Mouse (Mus musculus) embryonic facial prominence, embryonic 11.5 days (tissue): Measurements from ENCODE around the gene Foxj3. TPM values are rescaled to one million over a fixed set of nuclear protein-coding genes. Genes with fewer than 3 reads are reported as not detected.

Source experiments
- ATAC-seq: fragments of 200-750 bp; cut with Nextera tagmentation; replicated peaks from 2 replicates; pipeline ENCODE4 v1.8.0; 2017; ENCODE audit warnings: low read depth; ENCODE audit not compliant: insufficient number of reproducible peaks, low FRiP score, low TSS enrichment
- DNase-seq: peaks from one replicate; pipeline ENCODE4 v3.0.0-alpha.2; 2015; ENCODE audit warnings: low spot score
- H3K27ac ChIP-seq: fragments of 300-500 bp; sonication (generic); replicated peaks from 2 replicates; pipeline ENCODE4 v1.5.1; 2014; ENCODE audit warnings: mild to moderate bottlenecking, low read depth, low read length, control low read depth
- H3K27me3 ChIP-seq: fragments of 300-500 bp; sonication (generic); 2 replicates; pipeline ENCODE4 v1.6.1; 2014; ENCODE audit warnings: mild to moderate bottlenecking, low read length, moderate library complexity, mixed read lengths; ENCODE audit not compliant: control insufficient read depth, insufficient read depth
- H3K36me3 ChIP-seq: fragments of 300-500 bp; sonication (generic); replicated peaks from 2 replicates; pipeline ENCODE4 v1.6.1; 2014; ENCODE audit warnings: low read depth, mild to moderate bottlenecking, low read length, moderate library complexity, mixed read lengths; ENCODE audit not compliant: control insufficient read depth, insufficient read depth
- H3K4me1 ChIP-seq: fragments of 300-500 bp; sonication (generic); 2 replicates; pipeline ENCODE4 v1.6.1; 2014; ENCODE audit warnings: low read length, mixed read lengths; ENCODE audit not compliant: control insufficient read depth, insufficient read depth
- H3K4me2 ChIP-seq: fragments of 300-500 bp; sonication (generic); 2 replicates; pipeline ENCODE4 v1.6.1; 2014; ENCODE audit warnings: low read depth, mild to moderate bottlenecking, control low read depth, low read length, moderate library complexity
- H3K4me3 ChIP-seq: fragments of 300-500 bp; sonication (generic); 2 replicates; pipeline ENCODE4 v1.5.1; 2014; ENCODE audit warnings: low read depth, low read length, control low read depth
- H3K9ac ChIP-seq: fragments of 300-500 bp; sonication (generic); replicated peaks from 2 replicates; pipeline ENCODE4 v1.6.1; 2014; ENCODE audit warnings: mild to moderate bottlenecking, control low read depth, low read length
- H3K9me3 ChIP-seq: fragments of 300-500 bp; sonication (generic); replicated peaks from 2 replicates; pipeline ENCODE4 v1.6.1; 2016; ENCODE audit warnings: mild to moderate bottlenecking, low read length, inconsistent platforms, mixed read lengths; ENCODE audit not compliant: control insufficient read depth
- WGBS: fragments of 180-500 bp; shearing (Covaris S2); extraction: QIAGEN DNeasy Blood & Tissue Kit; methylation state at CpG from one replicate; pipeline ENCODE4 v1.1.7; 2014; 5-methylcytosine and 5-hydroxymethylcytosine counted together
- polyA plus RNA-seq: library from polyadenylated mRNA; unstranded; fragments of >200 nt; fragmentation: Nextera tagmentation; extraction: Ambion mirVana; gene quantifications from 2 replicates; pipeline ENCODE4 v1.2.1, GENCODE M21; 2014

Gene Foxj3
- polyA plus RNA-seq, 1 experiment from 2014 or later: 30.9 TPM

- Histone ChIP-seq H3K4me1 (no peaks in the 10 kb centered on the region), H3K4me2 (no peak overlapping the region), H3K27me3 (no peaks in the 10 kb centered on the region), H3K4me3 (no peak overlapping the region), H3K9me3 (no peaks in the 10 kb centered on the region), H3K27ac (no peak overlapping the region), H3K36me3 (no peaks in the 10 kb centered on the region), H3K9ac (no peak overlapping the region)
- ATAC-seq (no peak), DNase-seq (no peak)
- WGBS: 88% methylated on average over 4 of the region's 4 CpGs
Measured at GRCm38 (mm10) chr4:119642666-119643065, 105.9 kb downstream of the Foxj3 start.

GRCm38 (mm10) chr4:119657011-119657410, 120.2 kb downstream of the Foxj3 start:
- ATAC-seq: no peak

GRCm38 (mm10) chr4:119658246-119658645, 121.4 kb downstream of the Foxj3 start:
- Histone ChIP-seq H3K4me3 (no peak overlapping the region), H3K9ac (no peak overlapping the region), H3K27me3 (no peaks in the 10 kb centered on the region), H3K36me3 (no peaks in the 10 kb centered on the region), H3K4me2 (no peak overlapping the region), H3K27ac (no peak overlapping the region), H3K4me1 (no peaks in the 10 kb centered on the region), H3K9me3 (no peaks in the 10 kb centered on the region)
- no peak for ATAC-seq
- no peak for DNase-seq
- WGBS: 57% methylated on average over 2 of the region's 2 CpGs

More at GRCm38 (mm10) chr4:119657011-119657410, 120.2 kb downstream of the Foxj3 start:
- no peak overlapping the region for H3K4me2 ChIP-seq
- no peak for DNase-seq
- 87% methylated on average over 1 of the region's 1 CpGs for WGBS
- H3K9ac ChIP-seq: no peak overlapping the region
- H3K27ac ChIP-seq: no peak overlapping the region
- no peaks in the 10 kb centered on the region for H3K4me1 ChIP-seq
- no peaks in the 10 kb centered on the region for H3K9me3 ChIP-seq
- no peak overlapping the region for H3K4me3 ChIP-seq
- no peaks in the 10 kb centered on the region for H3K27me3 ChIP-seq
- no peaks in the 10 kb centered on the region for H3K36me3 ChIP-seq

GRCm38 (mm10) chr4:119658731-119659130, 121.9 kb downstream of the Foxj3 start, which contains the start of gene Guca2b:
Gene Guca2b, minus strand, starts transcription at chr4:119658954.
- no peaks in the 10 kb centered on the region for H3K4me1 ChIP-seq
- DNase-seq (no peak), ATAC-seq (no peak)
- no peak within 1 kb of the TSS for H3K27ac ChIP-seq
- WGBS: 83% methylated on average over 4 of the region's 4 CpGs
- H3K4me3 ChIP-seq: no peak within 1 kb of the TSS
- H3K9ac ChIP-seq: no peak within 1 kb of the TSS
- H3K4me2 ChIP-seq: no peak within 1 kb of the TSS
- H3K27me3 ChIP-seq: no peaks in the 10 kb centered on the region
- no peaks in the 10 kb centered on the region for H3K36me3 ChIP-seq
- no peaks in the 10 kb centered on the region for H3K9me3 ChIP-seq

- no peak overlapping the region for H3K4me3 ChIP-seq
- no peaks in the 10 kb centered on the region for H3K9me3 ChIP-seq
- ATAC-seq: no peak
- H3K4me1 ChIP-seq: no peaks in the 10 kb centered on the region
- no peak overlapping the region for H3K27ac ChIP-seq
- H3K27me3 ChIP-seq: no peaks in the 10 kb centered on the region
- H3K4me2 ChIP-seq: no peak overlapping the region
- H3K9ac ChIP-seq: no peak overlapping the region
- 85% methylated on average over 8 of the region's 8 CpGs for WGBS
- no peaks in the 10 kb centered on the region for H3K36me3 ChIP-seq
- no peak for DNase-seq
Measured at GRCm38 (mm10) chr4:119660007-119660406, 123.2 kb downstream of the Foxj3 start.

- no peak for ATAC-seq
- no peak for DNase-seq
- Histone ChIP-seq H3K4me3 (no peak overlapping the region), H3K4me2 (no peak overlapping the region), H3K36me3 (no peaks in the 10 kb centered on the region), H3K27ac (no peak overlapping the region), H3K27me3 (no peaks in the 10 kb centered on the region), H3K4me1 (no peaks in the 10 kb centered on the region), H3K9me3 (no peaks in the 10 kb centered on the region), H3K9ac (no peak overlapping the region)
- WGBS: 80% methylated on average over 4 of the region's 4 CpGs
Measured at GRCm38 (mm10) chr4:119662151-119662550, 125.3 kb downstream of the Foxj3 start.

- no peaks in the 10 kb centered on the region for H3K4me1 ChIP-seq
Measured at GRCm38 (mm10) chr4:119662976-119663375, 126.2 kb downstream of the Foxj3 start.

GRCm38 (mm10) chr4:119663409-119664095, 126.7 kb downstream of the Foxj3 start:
- ATAC-seq: no peak
- 92% methylated on average over 14 of the region's 14 CpGs for WGBS
- Histone ChIP-seq H3K36me3 (no peaks in the 10 kb centered on the region), H3K9ac (no peak overlapping the region), H3K27ac (no peak overlapping the region), H3K27me3 (no peaks in the 10 kb centered on the region), H3K4me3 (no peak overlapping the region), H3K9me3 (no peaks in the 10 kb centered on the region), H3K4me2 (no peak overlapping the region), H3K4me1 (no peaks in the 10 kb centered on the region)
- no peak for DNase-seq

More at GRCm38 (mm10) chr4:119662976-119663375, 126.2 kb downstream of the Foxj3 start:
- Histone ChIP-seq H3K27me3 (no peaks in the 10 kb centered on the region), H3K4me2 (no peak overlapping the region), H3K9me3 (no peaks in the 10 kb centered on the region), H3K9ac (no peak overlapping the region; the same call in 1 of the 2 replicates), H3K4me3 (no peak overlapping the region), H3K36me3 (no peaks in the 10 kb centered on the region), H3K27ac (no peak overlapping the region)
- WGBS: 93% methylated on average over 7 of the region's 7 CpGs
- ATAC-seq (no peak), DNase-seq (no peak)
